Comparison of ENCODE assay signal across 8 mouse cellular contexts in genomic region chr4:132273166-132273565, GRCm38 (mm10). TPM values are rescaled to one million over a fixed set of nuclear protein-coding genes. Genes with fewer than 3 reads are reported as not detected.
DNase-seq lines count a peak whose midpoint lies in the region; ATAC-seq lines count a peak whose summit lies in the region.

No protein-coding gene starts in this region.

- H3K27me3 ChIP-seq in intestine, embryonic 16.5 days (replicated peaks; ENCODE audit: control insufficient read depth, insufficient read depth, low read length), result no peaks in the 10 kb centered on the region
- no peaks in the 10 kb centered on the region for H3K27me3 ChIP-seq in neural tube, embryonic 14.5 days (ENCODE audit: control insufficient read depth, insufficient read depth, low read length)

- H3K9ac ChIP-seq in intestine, embryonic 16.5 days (ENCODE audit: low read depth, low read length), result peak overlapping the region; percentile 94; the same call in 1 of the 2 replicates
- H3K9ac ChIP-seq in neural tube, embryonic 14.5 days (replicated peaks; ENCODE audit: low read depth, low read length), result no peak overlapping the region; the same call in 1 of the 2 replicates

- H3K4me2 ChIP-seq in intestine, embryonic 16.5 days (ENCODE audit: low read depth, low read length), result peak overlapping the region; percentile 94
- H3K4me2 ChIP-seq in neural tube, embryonic 14.5 days (ENCODE audit: low read depth, low read length), result peak overlapping the region; percentile 61

- H3K36me3 ChIP-seq in intestine, embryonic 16.5 days (ENCODE audit: control insufficient read depth, insufficient read depth, low read length), result no peaks in the 10 kb centered on the region
- no peaks in the 10 kb centered on the region for H3K36me3 ChIP-seq in neural tube, embryonic 14.5 days (ENCODE audit: control insufficient read depth, insufficient read depth, low read length)

- peak overlapping the region; percentile 83 for H3K4me3 ChIP-seq in intestine, embryonic 16.5 days (ENCODE audit: low read length)
- H3K4me3 ChIP-seq in neural tube, embryonic 14.5 days (ENCODE audit: low read depth, low read length), result peak overlapping the region; percentile 65; the same call in 1 of the 2 replicates

- no peak for ATAC-seq in intestine, embryonic 16.5 days
- ATAC-seq in neural tube, embryonic 14.5 days (ENCODE audit: low read depth), result no peak
- ATAC-seq in CD4-positive, CD25-positive, alpha-beta regulatory T cell, adult 4 months, result no peak

- no peaks in the 10 kb centered on the region for H3K9me3 ChIP-seq in intestine, embryonic 16.5 days (ENCODE audit: control insufficient read depth, low read length)
- no peaks in the 10 kb centered on the region for H3K9me3 ChIP-seq in neural tube, embryonic 14.5 days (ENCODE audit: control insufficient read depth, low read length)

- DNase-seq in embryo, embryonic 9.5 days (ENCODE audit: extremely low spot score), result peak; percentile 15
- DNase-seq in embryo, embryonic 10 days (ENCODE audit: low spot score), result no peak
- peak; percentile 42 to 58 for DNase-seq in right cerebral cortex, postnatal 10 days (ENCODE audit: low spot score in 2 of 2)
- DNase-seq in right cerebral cortex, postnatal 14 days, result no peak
- DNase-seq in thymus, postnatal 25 days, result no peak

- peaks cover 8% of the 10 kb centered on the region for H3K4me1 ChIP-seq in intestine, embryonic 16.5 days (ENCODE audit: control insufficient read depth, insufficient read depth, low read length)
- peaks cover 4% of the 10 kb centered on the region for H3K4me1 ChIP-seq in neural tube, embryonic 14.5 days (ENCODE audit: control insufficient read depth, insufficient read depth, low read length)

- 59% methylated on average over 2 of the region's 2 CpGs for WGBS in intestine, embryonic 16.5 days
- WGBS in neural tube, embryonic 14.5 days, result 65% methylated on average over 2 of the region's 2 CpGs

- no peak overlapping the region for H3K27ac ChIP-seq in intestine, embryonic 16.5 days (ENCODE audit: low read length)
- H3K27ac ChIP-seq in neural tube, embryonic 14.5 days (ENCODE audit: low read depth, low read length), result no peak overlapping the region

RNA-seq across cellular contexts. Expression of gene Taf12, which starts 1.0 kb away (rescaled TPM):
- polyA plus RNA-seq in intestine, embryonic 16.5 days (2015; fragmentation: Nextera tagmentation; extraction: Ambion mirVana), result 39.8 and 41.1 TPM in 2 replicates
- polyA plus RNA-seq in neural tube, embryonic 14.5 days (2014; fragmentation: Nextera tagmentation; extraction: Ambion mirVana), result 39.8 and 40.2 TPM in 2 replicates
- polyA plus RNA-seq in CD4-positive, CD25-positive, alpha-beta regulatory T cell, adult 4 months (2017; shearing (Covaris generic)), result 10 to 100 TPM; 84.4 to 91.9 TPM

RNA-seq across cellular contexts. Expression of gene Gmeb1, which starts 11.8 kb away (rescaled TPM):
- polyA plus RNA-seq in intestine, embryonic 16.5 days (2015; fragmentation: Nextera tagmentation; extraction: Ambion mirVana), result 25.9 and 30.2 TPM in 2 replicates
- polyA plus RNA-seq in neural tube, embryonic 14.5 days (2014; fragmentation: Nextera tagmentation; extraction: Ambion mirVana), result 38.1 and 38.3 TPM in 2 replicates
- polyA plus RNA-seq in CD4-positive, CD25-positive, alpha-beta regulatory T cell, adult 4 months (2017; shearing (Covaris generic)), result 10 to 100 TPM; 16.7 to 17.7 TPM

RNA-seq across cellular contexts. Expression of gene Rab42, which starts 30.0 kb away (rescaled TPM):
- polyA plus RNA-seq in intestine, embryonic 16.5 days (2015; fragmentation: Nextera tagmentation; extraction: Ambion mirVana), result 5.3 and 7.8 TPM in 2 replicates
- 1.4 and 3.0 TPM in 2 replicates for polyA plus RNA-seq in neural tube, embryonic 14.5 days (2014; fragmentation: Nextera tagmentation; extraction: Ambion mirVana)
- 1 to 10 TPM in 1 of 2 experiments, not detected in 1; 1.0 TPM for polyA plus RNA-seq in CD4-positive, CD25-positive, alpha-beta regulatory T cell, adult 4 months (2017; shearing (Covaris generic))

RNA-seq across cellular contexts. Expression of gene Trnau1ap, which starts 56.2 kb away (rescaled TPM):
- polyA plus RNA-seq in intestine, embryonic 16.5 days (2015; fragmentation: Nextera tagmentation; extraction: Ambion mirVana), result 79.6 and 81.1 TPM in 2 replicates
- 66.0 and 71.9 TPM in 2 replicates for polyA plus RNA-seq in neural tube, embryonic 14.5 days (2014; fragmentation: Nextera tagmentation; extraction: Ambion mirVana)
- polyA plus RNA-seq in CD4-positive, CD25-positive, alpha-beta regulatory T cell, adult 4 months (2017; shearing (Covaris generic)), result 10 to 100 TPM; 40.7 to 48.9 TPM

Comparison
In these comparisons a context has a peak if more than half of its experiments do, and no peak if none do; other contexts are left out.
1. DNase-seq: peak in embryo, embryonic 9.5 days (single experiment) and right cerebral cortex, postnatal 10 days (2 of 2); none in embryo, embryonic 10 days (single experiment), right cerebral cortex, postnatal 14 days (single experiment) and thymus, postnatal 25 days (single experiment).